Mouse (Mus musculus) brain, embryonic 14.5 days (tissue): ENCODE data around the gene Ino80e. TPM values are rescaled to one million over a fixed set of nuclear protein-coding genes. Genes with fewer than 3 reads are reported as not detected.

Source experiments
- DNase-seq: peaks from one replicate; pipeline ENCODE4 v3.0.0-alpha.2; 2011; ENCODE audit warnings: low read depth
- CTCF ChIP-seq: fragments of 200-500 bp; IDR thresholded peaks from 2 replicates; pipeline ENCODE4 v1.5.1; 2012; ENCODE audit warnings: inconsistent platforms, mild to moderate bottlenecking, moderate library complexity, borderline replicate concordance; ENCODE audit not compliant: insufficient read depth, insufficient read length; ENCODE audit errors: extremely low read depth
- POLR2A ChIP-seq: fragments of 200-500 bp; IDR thresholded peaks from 2 replicates; pipeline ENCODE4 v1.6.1; 2012; ENCODE audit warnings: mild to moderate bottlenecking, inconsistent platforms, borderline replicate concordance; ENCODE audit not compliant: poor library complexity, insufficient read depth, insufficient read length, severe bottlenecking; ENCODE audit errors: extremely low read depth
- polyA plus RNA-seq: library from polyadenylated mRNA; depleted of rRNA; stranded (reverse); fragments of >200 nt; gene quantifications from 2 replicates; pipeline ENCODE4 v1.2.3, GENCODE M21; 2012

Ino80e gene
- polyA plus RNA-seq, 1 experiment = 86.9 TPM

- TF ChIP-seq CTCF = no peak
- no peak for TF ChIP-seq POLR2A
Measured at GRCm38 (mm10) chr7:126881040-126881439, 18.9 kb upstream of the Ino80e start.

GRCm38 (mm10) chr7:126877239-126877638 lies 15.1 kb upstream of the Ino80e start:
- TF ChIP-seq CTCF (no peak), POLR2A (no peak)
- no peak for DNase-seq

More at GRCm38 (mm10) chr7:126881040-126881439, 18.9 kb upstream of the Ino80e start:
- DNase-seq = no peak

GRCm38 (mm10) chr7:126870520-126870891 lies 8.3 kb upstream of the Ino80e start:
- no peak for DNase-seq
- TF ChIP-seq POLR2A (no peak), CTCF (no peak)

- DNase-seq = no peak
- no peak for TF ChIP-seq POLR2A
- TF ChIP-seq CTCF = no peak
Measured at GRCm38 (mm10) chr7:126869780-126870519, 7.8 kb upstream of the Ino80e start.

GRCm38 (mm10) chr7:126868003-126868402 lies 5.8 kb upstream of the Ino80e start:
- TF ChIP-seq CTCF = no peak
- TF ChIP-seq POLR2A = no peak
- no peak for DNase-seq

GRCm38 (mm10) chr7:126867534-126867933 lies 5.4 kb upstream of the Ino80e start:
- no peak for TF ChIP-seq CTCF
- no peak for TF ChIP-seq POLR2A
- no peak for DNase-seq

- no peak for DNase-seq
- no peak for TF ChIP-seq CTCF
- TF ChIP-seq POLR2A = no peak
Measured at GRCm38 (mm10) chr7:126863791-126864190, 1.6 kb upstream of the Ino80e start.

- DNase-seq = peak; percentile 98
- TF ChIP-seq POLR2A (peak; percentile 57; the same call in 1 of the 2 replicates), CTCF (no peak)
Measured at GRCm38 (mm10) chr7:126861429-126862130, 597 bp downstream of the Ino80e start, which contains the start of gene Hirip3. Gene Hirip3, plus strand, starts transcription at chr7:126861972.

- no peak for TF ChIP-seq POLR2A
- TF ChIP-seq CTCF = no peak
- no peak for DNase-seq
Measured at GRCm38 (mm10) chr7:126860987-126861386, 1.2 kb downstream of the Ino80e start.

- TF ChIP-seq POLR2A (no peak), CTCF (no peak)
- DNase-seq = no peak
Measured at GRCm38 (mm10) chr7:126856741-126857420, 5.3 kb downstream of the Ino80e start.

GRCm38 (mm10) chr7:126855641-126856040 lies 6.5 kb downstream of the Ino80e start:
- TF ChIP-seq POLR2A (no peak), CTCF (no peak)
- no peak for DNase-seq

- no peak for DNase-seq
- TF ChIP-seq POLR2A (no peak), CTCF (no peak)
Measured at GRCm38 (mm10) chr7:126853454-126853853, 8.7 kb downstream of the Ino80e start.
